Mouse (Mus musculus) liver, embryonic 15.5 days (tissue): ENCODE measurements at regions not wholly inside any gene's neighbourhood (a gene's known extent, or its start where the extent isn't known, plus 50 kb on each side); places are given as distances from the start of the nearest gene placed in this dataset.
A peak's percentile ranks its signal among the peaks of the same experiment; 100 is the strongest.

Experiments used
- ATAC-seq: fragments of 200-750 bp; cut with Nextera tagmentation; 2 replicates; pipeline ENCODE4 v1.8.0; 2017; ENCODE audit warnings: moderate number of reproducible peaks, mild to moderate bottlenecking, moderate library complexity; ENCODE audit not compliant: insufficient read depth
- H3K27ac ChIP-seq: fragments of 300-500 bp; sonication (generic); replicated peaks from 2 replicates; pipeline ENCODE4 v1.5.1; 2015; ENCODE audit warnings: mild to moderate bottlenecking, inconsistent platforms
- H3K27me3 ChIP-seq: fragments of 300-500 bp; sonication (generic); 2 replicates; pipeline ENCODE4 v1.6.1; 2015; ENCODE audit warnings: mild to moderate bottlenecking, inconsistent platforms
- H3K36me3 ChIP-seq: fragments of 300-500 bp; sonication (generic); replicated peaks from 2 replicates; pipeline ENCODE4 v1.6.1; 2015; ENCODE audit warnings: moderate library complexity, mild to moderate bottlenecking, inconsistent platforms
- H3K4me1 ChIP-seq: fragments of 300-500 bp; sonication (generic); replicated peaks from 2 replicates; pipeline ENCODE4 v1.6.1; 2015; ENCODE audit warnings: inconsistent platforms
- H3K4me2 ChIP-seq: fragments of 300-500 bp; sonication (generic); 2 replicates; pipeline ENCODE4 v1.6.1; 2015; ENCODE audit warnings: moderate library complexity, mild to moderate bottlenecking, inconsistent platforms
- H3K4me3 ChIP-seq: fragments of 300-500 bp; sonication (generic); replicated peaks from 2 replicates; pipeline ENCODE4 v1.5.1; 2015; ENCODE audit warnings: mild to moderate bottlenecking, inconsistent platforms
- H3K9ac ChIP-seq: fragments of 300-500 bp; sonication (generic); 2 replicates; pipeline ENCODE4 v1.6.1; 2015; ENCODE audit warnings: moderate library complexity, mild to moderate bottlenecking, inconsistent platforms
- H3K9me3 ChIP-seq: fragments of 300-500 bp; sonication (generic); replicated peaks from 2 replicates; pipeline ENCODE4 v1.6.1; 2016; ENCODE audit warnings: inconsistent platforms
- WGBS: fragments of 180-500 bp; shearing (Covaris S2); methylation state at CpG from one replicate; pipeline ENCODE4 v1.1.7; 2015; ENCODE audit warnings: mixed read lengths; ENCODE audit not compliant: insufficient replicate concordance; 5-methylcytosine and 5-hydroxymethylcytosine counted together

DNA sequence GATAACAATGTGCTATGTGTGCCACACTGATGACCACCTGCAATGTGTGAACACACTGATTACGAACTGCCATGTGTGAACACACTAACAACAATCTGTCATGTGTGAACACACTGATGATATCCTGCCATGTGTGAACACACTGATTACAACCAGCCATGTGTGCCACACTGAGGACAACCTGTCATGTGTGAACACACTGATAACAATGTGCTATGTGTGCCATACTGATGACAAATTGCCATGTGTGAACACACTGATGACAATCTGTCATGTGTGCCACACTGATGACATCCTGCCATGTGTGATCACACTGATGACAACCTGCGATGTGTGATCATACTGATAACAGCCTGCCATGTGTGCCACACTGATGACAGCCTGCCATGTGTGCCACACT is 316.3 kb downstream of the Sox9 start:
- Histone ChIP-seq H3K4me2 (no peak overlapping the region), H3K9ac (no peak overlapping the region), H3K4me3 (no peak overlapping the region), H3K4me1 (peaks cover 9% of the 10 kb centered on the region; the same call in 1 of the 2 replicates), H3K36me3 (no peaks in the 10 kb centered on the region), H3K9me3 (no peaks in the 10 kb centered on the region), H3K27ac (no peak overlapping the region), H3K27me3 (no peaks in the 10 kb centered on the region)
- WGBS = 71% methylated on average over 2 of the region's 2 CpGs
- no peak for ATAC-seq

DNA sequence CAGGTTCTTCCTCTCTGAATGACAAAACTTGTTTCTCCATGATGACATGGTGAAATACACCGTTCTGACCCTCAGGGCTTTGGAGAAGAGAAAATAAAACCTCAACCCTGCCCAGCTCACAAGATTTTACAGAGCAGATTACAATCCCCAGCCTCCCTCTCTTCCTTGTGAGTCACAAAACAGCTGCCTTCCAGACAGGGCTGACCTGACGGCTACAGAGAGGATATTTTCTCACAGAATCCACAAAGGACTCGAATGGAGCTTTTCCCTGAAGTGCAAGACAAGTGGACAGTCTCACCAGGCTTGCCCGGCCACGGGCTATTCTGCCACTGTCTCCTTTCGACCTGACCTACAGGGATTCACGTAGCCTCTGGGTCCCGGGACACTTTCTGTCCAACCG is 318.8 kb downstream of the Sox9 start:
- Histone ChIP-seq H3K27me3 (no peaks in the 10 kb centered on the region), H3K27ac (no peak overlapping the region), H3K4me1 (peaks cover 9% of the 10 kb centered on the region; the same call in 1 of the 2 replicates), H3K9me3 (no peaks in the 10 kb centered on the region), H3K4me2 (no peak overlapping the region), H3K36me3 (no peaks in the 10 kb centered on the region), H3K4me3 (no peak overlapping the region), H3K9ac (no peak overlapping the region)
- no peak for ATAC-seq
- WGBS = 53% methylated on average over 9 of the region's 9 CpGs

DNA sequence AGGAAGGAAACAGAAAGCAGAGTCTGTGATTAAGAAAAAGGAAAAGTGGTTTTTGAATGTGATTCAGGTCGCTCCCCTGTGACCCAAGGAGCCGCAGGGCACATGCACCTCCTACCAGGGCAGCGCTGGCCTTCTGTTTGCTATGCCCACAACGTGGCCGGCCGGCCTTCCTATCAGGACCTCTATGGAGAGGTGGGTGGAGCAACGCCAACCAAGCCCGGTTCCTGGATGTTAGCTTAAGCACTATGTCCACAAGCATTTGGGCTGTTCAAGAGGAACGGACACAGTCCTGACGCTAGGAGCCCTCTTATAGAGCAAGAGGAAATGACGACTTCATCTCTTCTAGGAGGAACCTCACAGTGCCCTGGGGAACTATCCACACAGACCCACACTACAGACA is 319.5 kb downstream of the Sox9 start:
- H3K27me3 ChIP-seq = no peaks in the 10 kb centered on the region
- peaks cover 9% of the 10 kb centered on the region; the same call in 1 of the 2 replicates for H3K4me1 ChIP-seq
- peak overlapping the region; percentile 8; the same call in 1 of the 2 replicates for H3K4me3 ChIP-seq
- H3K9ac ChIP-seq = no peak overlapping the region
- no peaks in the 10 kb centered on the region for H3K9me3 ChIP-seq
- WGBS = 35% methylated on average over 11 of the region's 11 CpGs
- no peak overlapping the region for H3K27ac ChIP-seq
- H3K36me3 ChIP-seq = no peaks in the 10 kb centered on the region
- ATAC-seq = peak; percentile 49; the same call in 1 of the 2 replicates
- H3K4me2 ChIP-seq = peak overlapping the region; percentile 45

DNA sequence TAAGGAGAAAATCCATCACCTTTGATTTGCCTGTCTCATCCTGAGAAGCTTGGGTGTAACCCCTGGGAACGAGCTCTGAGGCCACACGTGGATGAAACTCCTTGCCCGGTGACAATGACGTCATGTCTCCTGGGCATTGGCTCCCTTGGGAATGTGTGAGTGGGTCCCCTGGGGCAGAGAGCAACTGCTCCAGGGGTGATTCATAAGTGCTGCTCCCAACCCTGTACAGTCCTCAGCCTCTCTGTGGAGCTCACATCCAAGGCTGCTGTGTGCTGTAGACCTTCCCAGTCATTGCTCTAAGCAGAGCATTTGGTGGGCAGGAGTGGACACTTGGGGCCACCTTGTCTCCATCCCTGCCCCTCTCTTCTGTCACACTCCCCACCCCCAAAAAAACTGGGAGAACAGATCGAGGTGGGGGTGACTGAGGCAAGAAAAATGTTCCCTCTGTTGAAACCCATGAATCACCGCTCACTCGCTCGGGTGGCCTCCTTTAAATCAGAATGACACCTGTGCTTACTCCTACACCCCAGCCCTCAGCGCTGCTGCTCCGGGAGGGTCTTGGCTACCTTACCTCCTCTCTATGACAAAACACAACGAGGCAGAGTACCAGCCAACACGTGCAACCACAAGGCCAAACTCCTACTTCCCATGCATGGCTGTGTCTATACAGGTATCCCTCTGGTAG is 321.3 kb downstream of the Sox9 start:
- H3K4me3 ChIP-seq = no peak overlapping the region
- H3K27ac ChIP-seq = no peak overlapping the region
- no peak for ATAC-seq
- WGBS = 66% methylated on average over 12 of the region's 12 CpGs
- H3K9ac ChIP-seq = no peak overlapping the region
- H3K27me3 ChIP-seq = no peaks in the 10 kb centered on the region
- no peaks in the 10 kb centered on the region for H3K9me3 ChIP-seq
- H3K36me3 ChIP-seq = no peaks in the 10 kb centered on the region
- peaks cover 9% of the 10 kb centered on the region; the same call in 1 of the 2 replicates for H3K4me1 ChIP-seq
- no peak overlapping the region for H3K4me2 ChIP-seq

DNA sequence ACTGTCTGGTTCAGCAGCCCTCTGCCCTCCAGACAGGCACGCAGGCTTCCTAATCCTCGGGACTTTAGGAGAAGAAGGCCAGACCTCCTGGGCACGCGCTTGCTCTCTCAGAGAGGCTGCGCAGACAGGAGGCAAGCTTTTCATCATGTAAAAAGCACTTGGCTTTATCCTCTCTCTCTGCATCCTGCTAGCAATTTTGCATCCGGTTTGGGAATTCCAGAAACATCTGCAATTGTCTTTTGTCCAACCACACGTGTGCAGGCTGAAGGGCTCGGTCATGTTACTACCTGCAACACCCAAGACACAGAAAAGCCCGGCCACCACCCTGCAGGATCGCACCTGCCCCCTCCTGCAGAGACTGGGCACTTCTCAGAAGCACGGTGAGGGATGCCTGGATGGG is 323.3 kb downstream of the Sox9 start:
- H3K4me1 ChIP-seq = peaks cover 9% of the 10 kb centered on the region; the same call in 1 of the 2 replicates
- no peak overlapping the region for H3K4me3 ChIP-seq
- ATAC-seq = no peak
- H3K36me3 ChIP-seq = no peaks in the 10 kb centered on the region
- WGBS = 68% methylated on average over 11 of the region's 11 CpGs
- no peaks in the 10 kb centered on the region for H3K27me3 ChIP-seq
- H3K27ac ChIP-seq = no peak overlapping the region
- no peak overlapping the region for H3K9ac ChIP-seq
- H3K4me2 ChIP-seq = no peak overlapping the region
- H3K9me3 ChIP-seq = no peaks in the 10 kb centered on the region

DNA sequence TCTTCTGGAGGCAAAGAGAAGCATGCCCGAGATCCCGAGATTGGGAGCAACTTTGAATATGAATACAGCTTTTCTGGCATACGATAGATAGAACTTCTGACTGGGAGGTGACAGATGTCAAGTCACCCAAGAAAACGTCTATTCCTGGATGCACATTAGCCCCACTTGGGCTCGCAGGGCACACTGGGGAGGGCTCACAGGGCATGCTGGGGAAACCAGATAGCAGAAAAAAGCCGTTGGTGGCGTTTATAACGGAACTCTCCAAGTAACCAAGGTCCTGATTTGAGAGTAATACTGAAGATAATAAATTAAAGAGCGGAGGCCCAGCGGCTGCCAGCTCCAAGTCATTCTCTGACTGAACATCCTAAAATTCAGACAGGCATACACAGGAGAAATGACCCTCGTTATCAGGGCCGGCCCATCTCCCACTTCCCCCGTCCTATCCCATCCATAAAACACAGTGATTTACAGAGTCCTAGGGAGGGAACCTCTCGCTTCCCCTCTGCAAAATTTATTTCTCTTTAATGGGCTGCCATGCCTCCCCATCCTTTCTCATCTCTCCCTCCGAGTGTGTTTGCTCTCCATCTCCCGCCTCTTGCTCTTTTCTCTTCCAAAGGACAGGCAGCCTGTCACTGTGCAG is 325.3 kb downstream of the Sox9 start:
- Histone ChIP-seq H3K36me3 (no peaks in the 10 kb centered on the region), H3K27ac (no peak overlapping the region), H3K9ac (no peak overlapping the region), H3K4me3 (no peak overlapping the region), H3K4me2 (no peak overlapping the region), H3K4me1 (no peaks in the 10 kb centered on the region), H3K27me3 (no peaks in the 10 kb centered on the region), H3K9me3 (no peaks in the 10 kb centered on the region)
- no peak; the same call in 1 of the 2 replicates for ATAC-seq
- 42% methylated on average over 16 of the region's 16 CpGs for WGBS

DNA sequence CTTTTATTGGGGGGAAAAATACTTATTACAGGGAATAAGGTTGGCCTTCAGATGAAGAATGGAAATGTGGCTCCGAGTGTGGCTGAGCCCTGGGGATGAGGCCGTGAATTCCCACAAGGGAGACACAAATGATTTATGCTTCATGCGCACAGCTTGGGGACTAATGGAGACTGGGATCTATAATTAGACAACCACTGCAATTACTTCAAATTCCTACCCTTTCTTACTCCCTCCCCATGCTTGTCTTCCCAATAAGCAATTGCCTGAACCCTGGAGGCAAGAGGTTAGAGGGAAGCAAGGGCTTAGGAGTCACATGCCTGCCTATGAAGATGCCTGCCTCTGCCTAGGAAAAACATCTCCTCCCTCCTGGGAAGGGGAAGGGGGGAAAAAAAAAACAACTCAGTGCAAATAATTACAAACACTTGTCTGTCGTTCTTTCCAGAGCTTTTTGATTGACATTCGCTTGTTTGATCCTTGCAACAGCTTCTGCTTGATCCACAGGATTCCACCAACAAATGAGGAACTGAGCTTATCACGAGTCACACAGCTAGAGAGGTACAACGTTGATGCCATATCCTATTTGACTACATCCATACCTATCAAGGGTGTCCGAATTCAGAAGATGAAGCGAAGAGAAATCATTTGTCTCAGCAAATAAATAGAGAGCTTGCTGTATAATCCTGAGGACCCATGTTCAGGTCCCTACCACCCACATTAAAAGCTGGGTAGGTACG is 326.1 kb downstream of the Sox9 start:
- no peaks in the 10 kb centered on the region for H3K9me3 ChIP-seq
- 41% methylated on average over 10 of the region's 10 CpGs for WGBS
- no peaks in the 10 kb centered on the region for H3K36me3 ChIP-seq
- H3K27me3 ChIP-seq = no peaks in the 10 kb centered on the region
- H3K4me3 ChIP-seq = no peak overlapping the region
- H3K27ac ChIP-seq = no peak overlapping the region
- ATAC-seq = no peak
- no peak overlapping the region for H3K9ac ChIP-seq
- H3K4me1 ChIP-seq = no peaks in the 10 kb centered on the region
- H3K4me2 ChIP-seq = no peak overlapping the region

DNA sequence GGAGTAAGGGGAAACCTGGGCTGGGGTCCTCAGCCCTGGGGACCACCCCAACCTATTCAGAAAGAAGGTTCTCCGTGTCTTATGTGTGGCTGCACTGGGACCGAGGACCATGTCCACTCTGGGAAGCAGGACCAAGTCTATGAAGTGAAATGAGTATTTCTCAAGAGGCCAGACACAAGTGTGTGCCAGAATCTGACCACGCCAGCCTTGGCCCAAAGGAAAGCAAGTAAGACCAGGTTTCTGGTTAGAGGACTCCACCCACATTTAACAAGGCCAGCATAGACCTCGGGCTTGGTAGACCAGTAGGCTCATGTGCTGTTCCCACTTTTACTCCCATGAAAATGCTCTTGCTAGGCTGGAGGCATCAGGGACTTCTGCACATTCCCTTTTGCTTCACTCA is 327.1 kb downstream of the Sox9 start:
- 63% methylated on average over 4 of the region's 4 CpGs for WGBS
- Histone ChIP-seq H3K27ac (no peak overlapping the region), H3K4me1 (no peaks in the 10 kb centered on the region), H3K9ac (no peak overlapping the region), H3K4me3 (no peak overlapping the region), H3K4me2 (no peak overlapping the region), H3K36me3 (no peaks in the 10 kb centered on the region), H3K27me3 (no peaks in the 10 kb centered on the region), H3K9me3 (no peaks in the 10 kb centered on the region)
- ATAC-seq = no peak

DNA sequence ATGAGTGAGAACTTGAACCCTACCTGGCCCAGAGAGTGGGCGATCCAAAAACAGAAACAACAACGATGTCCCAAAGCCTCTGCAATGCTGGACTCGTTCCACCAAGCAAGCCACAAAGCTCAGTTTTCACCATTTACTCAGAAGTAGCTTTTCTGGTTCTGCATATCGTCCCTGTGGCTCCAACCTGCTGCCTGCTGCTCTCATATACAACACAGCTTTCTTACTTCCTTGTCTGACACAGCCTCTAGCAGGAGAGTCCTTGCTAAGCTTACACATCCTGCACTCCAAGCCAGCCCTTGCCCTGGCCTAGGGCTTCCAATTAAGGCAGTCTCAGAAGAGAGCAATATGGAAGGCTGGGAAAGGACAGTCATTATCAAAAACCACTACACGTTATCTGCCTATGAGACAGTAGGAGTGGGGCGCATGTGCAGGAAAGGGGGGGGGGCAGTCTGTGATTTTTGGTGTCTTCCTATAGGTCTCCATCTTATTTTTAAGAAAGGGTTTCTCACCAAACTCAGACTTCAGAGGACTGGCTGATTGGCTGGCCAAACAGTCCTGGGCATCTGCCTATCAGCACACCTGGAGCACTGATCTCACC is 331.3 kb downstream of the Sox9 start:
- Histone ChIP-seq H3K27ac (no peak overlapping the region), H3K9ac (no peak overlapping the region), H3K9me3 (no peaks in the 10 kb centered on the region), H3K27me3 (no peaks in the 10 kb centered on the region), H3K36me3 (no peaks in the 10 kb centered on the region), H3K4me1 (no peaks in the 10 kb centered on the region), H3K4me2 (no peak overlapping the region), H3K4me3 (no peak overlapping the region)
- 55% methylated on average over 6 of the region's 6 CpGs for WGBS
- no peak for ATAC-seq

DNA sequence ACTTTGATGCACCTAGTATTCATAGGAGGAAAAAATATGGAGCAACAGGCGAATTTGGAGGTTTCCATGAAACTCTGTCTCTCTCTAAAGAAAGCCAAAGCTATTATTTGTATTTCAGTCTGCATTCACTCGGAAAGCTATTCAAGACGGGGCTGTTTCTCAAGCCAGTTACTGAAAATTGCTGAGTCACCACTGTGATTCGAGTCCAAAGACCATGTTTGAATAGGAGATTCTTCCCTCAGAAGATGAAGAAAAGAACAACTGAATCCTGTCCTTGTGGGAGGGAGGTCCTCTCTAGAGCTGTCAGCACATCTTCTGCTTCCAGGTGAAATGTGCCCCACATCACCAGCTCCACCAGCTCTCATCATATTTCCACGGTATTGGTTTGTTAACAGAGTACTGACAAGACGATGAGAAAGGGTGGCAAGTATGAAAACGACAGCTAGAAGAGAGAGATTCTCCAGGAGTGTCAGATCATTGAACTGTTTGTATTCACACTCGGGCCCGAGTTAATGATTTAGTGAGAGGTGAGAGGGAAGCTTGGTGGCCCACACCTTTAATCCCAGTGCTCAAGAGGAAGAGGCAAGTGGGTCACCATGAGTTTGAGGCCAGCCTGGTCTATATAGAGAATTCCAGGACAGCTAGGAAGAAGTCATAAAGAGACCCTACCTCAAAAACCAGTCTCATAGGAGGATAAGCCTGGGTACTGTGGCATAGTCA is 335.3 kb downstream of the Sox9 start:
- no peak overlapping the region for H3K9ac ChIP-seq
- H3K4me3 ChIP-seq = no peak overlapping the region
- no peak overlapping the region for H3K4me2 ChIP-seq
- no peaks in the 10 kb centered on the region for H3K27me3 ChIP-seq
- no peaks in the 10 kb centered on the region for H3K9me3 ChIP-seq
- H3K36me3 ChIP-seq = no peaks in the 10 kb centered on the region
- ATAC-seq = no peak
- 58% methylated on average over 9 of the region's 9 CpGs for WGBS
- no peaks in the 10 kb centered on the region for H3K4me1 ChIP-seq
- no peak overlapping the region for H3K27ac ChIP-seq
